Mouse (Mus musculus): ENCODE measurements around the gene Slc38a2.
A peak's percentile ranks its signal among the peaks of the same experiment; 100 is the strongest.

DNA sequence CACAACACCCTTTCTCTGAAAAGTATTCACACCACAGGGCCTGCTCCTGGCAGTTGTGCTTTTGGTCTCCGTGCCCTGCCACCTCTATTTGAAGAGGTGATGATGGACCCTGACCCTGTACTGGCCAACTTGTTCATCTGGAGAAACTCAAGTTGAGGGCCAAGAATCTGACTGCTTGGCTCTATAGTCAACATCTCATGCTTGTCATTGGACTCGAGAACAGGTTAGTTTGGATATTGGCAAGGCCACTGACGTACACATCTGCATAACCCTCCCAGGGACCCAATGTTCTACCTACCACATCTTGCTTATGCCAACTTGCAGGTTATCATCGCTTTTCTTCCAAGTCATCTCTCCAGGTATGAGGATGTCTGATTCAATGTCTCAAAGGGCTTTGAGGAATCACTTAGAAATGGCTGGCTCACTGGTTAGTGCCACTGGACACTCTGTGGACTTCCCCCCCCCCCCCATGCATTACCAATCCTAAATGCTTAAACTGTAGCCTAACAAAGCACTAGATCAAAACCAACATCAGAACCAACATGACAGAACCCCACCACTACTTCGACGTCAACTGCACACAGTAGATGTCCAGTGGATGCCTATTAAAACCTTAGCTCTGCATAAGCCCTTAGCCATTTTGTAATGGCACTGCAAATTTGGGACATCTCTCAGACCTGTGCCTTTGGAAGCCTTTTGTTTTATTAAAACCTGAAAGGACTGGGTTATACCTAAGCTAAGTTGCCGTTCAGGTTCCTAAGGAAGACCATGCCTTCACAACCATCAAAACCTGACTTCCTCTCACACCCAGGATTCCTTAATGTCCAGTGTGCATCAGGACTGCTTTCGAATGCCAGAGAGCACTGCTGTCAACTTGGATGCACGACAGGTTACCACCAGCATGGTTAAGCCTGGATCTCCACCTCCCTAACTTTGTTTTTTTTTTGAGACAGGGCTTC, 13.1 kb downstream of the Slc38a2 start:
- TF ChIP-seq ZC3H11A (IDR thresholded peaks at IDR 0.05; ENCODE audit: borderline replicate concordance, low read depth, low read length): no peak
- 0 out of 2 replicates have a peak, but pooled peaks have one; percentile 31 for TF ChIP-seq ZNF384 (IDR thresholded peaks at IDR 0.05; ENCODE audit: low read depth, low read length)
- TF ChIP-seq MAFK (IDR thresholded peaks at IDR 0.05; ENCODE audit: insufficient read depth, low read depth, low read length): no peak
- no peak for TF ChIP-seq HCFC1 (IDR thresholded peaks at IDR 0.05; ENCODE audit: borderline replicate concordance, insufficient read depth, low read length)
- TF ChIP-seq CHD2 (IDR thresholded peaks at IDR 0.05; ENCODE audit: low read depth, low read length): no peak; the same call in 1 of the 2 replicates
